Mouse (Mus musculus): ENCODE data around the gene Ube4a. TPM values are rescaled to one million over a fixed set of nuclear protein-coding genes. Genes with fewer than 3 reads are reported as not detected.

Gene Ube4a
- polyA plus RNA-seq, 2 experiments = 7.6 to 11.6 TPM

- no peaks in the 10 kb centered on the region for H3K4me1 ChIP-seq (replicated peaks; ENCODE audit: control insufficient read depth in 2 of 2, insufficient read depth in 2 of 2, low read length in 1 of 2)
- H3K9ac ChIP-seq (replicated peaks) = no peak overlapping the region
- no peak overlapping the region for H3K27ac ChIP-seq
- DNase-seq (ENCODE audit: low read depth in 3 of 3, low spot score in 3 of 3) (no peak), ATAC-seq (ENCODE audit: insufficient read depth) (no peak)
- no peak overlapping the region for H3K4me2 ChIP-seq (ENCODE audit: low read depth)
- 48% methylated on average over 2 of the region's 2 CpGs for WGBS (ENCODE audit: insufficient replicate concordance)
- no peaks in the 10 kb centered on the region for H3K9me3 ChIP-seq (ENCODE audit: control insufficient read depth, low read length)
- H3K36me3 ChIP-seq (replicated peaks; ENCODE audit: control insufficient read depth, insufficient read depth, low read depth) = no peaks in the 10 kb centered on the region
- no peak overlapping the region for H3K4me3 ChIP-seq (ENCODE audit: insufficient read depth in 1 of 2, low read depth in 2 of 2, low read length in 2 of 2)
- no peaks in the 10 kb centered on the region for H3K27me3 ChIP-seq (ENCODE audit: control insufficient read depth, insufficient read depth, low read length)
- TF ChIP-seq EP300 (IDR thresholded peaks at IDR 0.05; ENCODE audit: low read depth) (no peak), CTCF (IDR thresholded peaks at IDR 0.05; ENCODE audit: low read depth) (no peak)
These were observed 26.4 kb upstream of the Ube4a start for GRCm38 (mm10) chr9:44991821-44992220.

DNA sequence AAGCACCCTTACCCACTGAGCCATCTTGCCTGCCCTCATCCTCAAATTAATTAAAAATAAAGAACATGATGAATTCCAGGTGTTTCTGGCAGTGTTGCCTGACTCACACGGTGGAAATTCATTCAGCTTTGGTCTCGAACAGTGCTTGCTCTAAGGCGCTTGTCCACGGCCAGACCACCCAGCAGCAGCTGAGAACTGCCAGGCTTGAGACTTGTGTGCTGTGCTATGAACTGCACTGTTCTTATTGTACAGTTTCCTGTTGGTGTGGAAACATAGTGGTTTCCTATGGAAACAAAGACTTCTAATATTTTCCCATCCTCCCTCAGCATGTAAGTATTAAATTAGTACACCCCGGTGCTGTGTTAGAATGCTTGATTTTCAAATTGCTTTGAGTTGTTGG lies 21.6 kb upstream of the Ube4a start:
- no peak overlapping the region for H3K4me2 ChIP-seq (ENCODE audit: low read depth)

DNA sequence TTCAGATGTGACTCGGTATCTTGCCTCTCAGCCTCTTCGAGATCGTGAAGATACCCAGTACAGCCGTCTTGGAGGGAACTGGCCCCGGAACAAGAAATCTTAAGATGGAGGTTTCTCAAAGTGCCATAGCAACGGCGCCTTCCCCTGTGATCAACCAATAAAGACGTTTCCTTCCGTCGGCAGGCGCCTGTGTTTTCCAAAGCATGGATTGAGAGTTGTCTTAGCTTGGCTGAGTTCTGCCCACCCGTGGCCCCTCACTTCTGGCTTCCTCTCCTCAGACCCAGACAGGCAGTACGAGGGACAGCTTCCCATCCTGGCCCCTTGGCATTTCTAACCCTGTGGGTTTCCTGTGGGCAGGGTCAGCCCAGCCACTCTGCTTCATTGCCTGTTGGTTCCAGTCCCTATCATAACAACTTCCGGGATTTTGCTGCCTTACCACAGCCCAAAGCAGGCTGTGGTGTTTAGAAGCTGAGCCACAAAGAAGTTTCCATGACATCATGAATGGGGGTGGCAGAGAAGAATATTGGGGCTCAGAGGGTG lies 20.9 kb upstream of the Ube4a start:
- TF ChIP-seq EP300 (IDR thresholded peaks at IDR 0.05; ENCODE audit: low read depth) (no peak), CTCF (IDR thresholded peaks at IDR 0.05; ENCODE audit: low read depth) (no peak)
- Histone ChIP-seq H3K27me3 (ENCODE audit: control insufficient read depth, insufficient read depth, low read length) (no peaks in the 10 kb centered on the region), H3K9me3 (ENCODE audit: control insufficient read depth, low read length) (no peaks in the 10 kb centered on the region), H3K4me2 (ENCODE audit: low read depth) (peak overlapping the region; percentile 39), H3K9ac (replicated peaks) (no peak overlapping the region), H3K4me3 (ENCODE audit: insufficient read depth in 1 of 2, low read depth in 2 of 2, low read length in 2 of 2) (peak overlapping the region in 1 of 2 experiments; percentile 26; a peak in 1 of 4 replicates), H3K36me3 (replicated peaks; ENCODE audit: control insufficient read depth, insufficient read depth, low read depth) (no peaks in the 10 kb centered on the region), H3K4me1 (replicated peaks; ENCODE audit: control insufficient read depth in 2 of 2, insufficient read depth in 2 of 2, low read length in 1 of 2) (no peaks in the 10 kb centered on the region), H3K27ac (no peak overlapping the region)
- ATAC-seq (ENCODE audit: insufficient read depth) = peak; percentile 47; the same call in 1 of the 2 replicates
- peak in 1 of 3 experiments; percentile 40 for DNase-seq (ENCODE audit: low read depth in 3 of 3, low spot score in 3 of 3)
- 7% methylated on average over 14 of the region's 14 CpGs for WGBS (ENCODE audit: insufficient replicate concordance)

More for the DNA sequence above, 21.6 kb upstream of the Ube4a start:
- Histone ChIP-seq H3K27me3 (ENCODE audit: control insufficient read depth, insufficient read depth, low read length) (no peaks in the 10 kb centered on the region), H3K36me3 (replicated peaks; ENCODE audit: control insufficient read depth, insufficient read depth, low read depth) (no peaks in the 10 kb centered on the region), H3K9me3 (ENCODE audit: control insufficient read depth, low read length) (no peaks in the 10 kb centered on the region), H3K4me1 (replicated peaks; ENCODE audit: control insufficient read depth in 2 of 2, insufficient read depth in 2 of 2, low read length in 1 of 2) (no peaks in the 10 kb centered on the region), H3K9ac (replicated peaks) (no peak overlapping the region), H3K4me3 (ENCODE audit: insufficient read depth in 1 of 2, low read depth in 2 of 2, low read length in 2 of 2) (no peak overlapping the region), H3K27ac (no peak overlapping the region)
- 35% methylated on average over 5 of the region's 5 CpGs for WGBS (ENCODE audit: insufficient replicate concordance)
- TF ChIP-seq CTCF (IDR thresholded peaks at IDR 0.05; ENCODE audit: low read depth) (no peak), EP300 (IDR thresholded peaks at IDR 0.05; ENCODE audit: low read depth) (no peak)
- ATAC-seq (ENCODE audit: insufficient read depth) (no peak), DNase-seq (ENCODE audit: low read depth in 3 of 3, low spot score in 3 of 3) (no peak)

GRCm38 (mm10) chr9:44985721-44986161 lies 20.3 kb upstream of the Ube4a start:
- no peaks in the 10 kb centered on the region for H3K36me3 ChIP-seq (replicated peaks; ENCODE audit: control insufficient read depth, insufficient read depth, low read depth)
- TF ChIP-seq CTCF (IDR thresholded peaks at IDR 0.05; ENCODE audit: low read depth) = no peak
- TF ChIP-seq EP300 (IDR thresholded peaks at IDR 0.05; ENCODE audit: low read depth) = no peak
- no peak overlapping the region for H3K27ac ChIP-seq
- DNase-seq (ENCODE audit: low read depth in 3 of 3, low spot score in 3 of 3) = no peak
- no peak overlapping the region for H3K9ac ChIP-seq (replicated peaks)
- ATAC-seq (ENCODE audit: insufficient read depth) = no peak
- H3K27me3 ChIP-seq (ENCODE audit: control insufficient read depth, insufficient read depth, low read length) = no peaks in the 10 kb centered on the region
- 38% methylated on average over 3 of the region's 3 CpGs for WGBS (ENCODE audit: insufficient replicate concordance)
- peak overlapping the region; percentile 39 for H3K4me2 ChIP-seq (ENCODE audit: low read depth)
- no peaks in the 10 kb centered on the region for H3K9me3 ChIP-seq (ENCODE audit: control insufficient read depth, low read length)
- no peaks in the 10 kb centered on the region; a peak in 1 of 4 replicates for H3K4me1 ChIP-seq (replicated peaks; ENCODE audit: control insufficient read depth in 2 of 2, insufficient read depth in 2 of 2, low read length in 1 of 2)
- H3K4me3 ChIP-seq (ENCODE audit: insufficient read depth in 1 of 2, low read depth in 2 of 2, low read length in 2 of 2) = no peak overlapping the region

DNA sequence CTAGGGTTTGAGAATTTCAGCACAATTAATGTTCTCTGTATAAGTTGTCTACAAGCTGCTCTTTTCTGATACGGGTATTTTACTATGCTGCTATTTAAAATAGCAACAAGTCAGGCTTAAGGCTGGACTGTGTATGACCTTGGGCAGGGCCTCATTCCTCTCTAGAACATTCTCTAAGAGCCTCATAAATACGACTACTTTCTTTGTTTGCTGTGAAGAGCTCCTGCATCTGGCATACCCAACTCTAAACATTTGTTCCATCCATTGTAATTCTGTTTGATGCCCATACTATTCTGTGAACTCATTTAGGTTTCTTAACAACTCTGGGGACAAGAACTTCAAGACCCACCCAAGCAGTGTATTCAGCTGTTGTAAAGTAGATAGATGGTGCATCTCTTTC lies 17.6 kb upstream of the Ube4a start:
- no peak overlapping the region for H3K9ac ChIP-seq (replicated peaks)
- no peak overlapping the region for H3K4me3 ChIP-seq (ENCODE audit: insufficient read depth in 1 of 2, low read depth in 2 of 2, low read length in 2 of 2)
- no peaks in the 10 kb centered on the region for H3K27me3 ChIP-seq (ENCODE audit: control insufficient read depth, insufficient read depth, low read length)
- 59% methylated on average over 2 of the region's 2 CpGs for WGBS (ENCODE audit: insufficient replicate concordance)
- no peaks in the 10 kb centered on the region for H3K36me3 ChIP-seq (replicated peaks; ENCODE audit: control insufficient read depth, insufficient read depth, low read depth)
- no peak for ATAC-seq (ENCODE audit: insufficient read depth)
- no peaks in the 10 kb centered on the region for H3K9me3 ChIP-seq (ENCODE audit: control insufficient read depth, low read length)
- no peak overlapping the region for H3K27ac ChIP-seq
- H3K4me2 ChIP-seq (ENCODE audit: low read depth) = no peak overlapping the region
- no peak for DNase-seq (ENCODE audit: low read depth in 3 of 3, low spot score in 3 of 3)
- TF ChIP-seq CTCF (IDR thresholded peaks at IDR 0.05; ENCODE audit: low read depth) (no peak), EP300 (IDR thresholded peaks at IDR 0.05; ENCODE audit: low read depth) (no peak)
- H3K4me1 ChIP-seq (replicated peaks; ENCODE audit: control insufficient read depth in 2 of 2, insufficient read depth in 2 of 2, low read length in 1 of 2) = peaks cover 0 to 3% of the 10 kb centered on the region in 2 experiments; a peak in 3 of 4 replicates

All from liver, embryonic 14.5 days (tissue).